Mouse (Mus musculus): ENCODE measurements around the gene Spryd3. TPM values are rescaled to one million over a fixed set of nuclear protein-coding genes. Genes with fewer than 3 reads are reported as not detected.

Spryd3 gene
- polyA plus RNA-seq, 1 experiment, result 43.1 TPM

- TF ChIP-seq CTCF (IDR thresholded peaks at IDR 0.05; ENCODE audit: borderline replicate concordance, control insufficient read depth, extremely low read depth, insufficient read depth, low read length, poor library complexity) (no peak), POLR2A (IDR thresholded peaks at IDR 0.05; ENCODE audit: control insufficient read depth, extremely low read depth, insufficient read depth, low read length, poor library complexity) (no peak)
- no peak for DNase-seq
- Histone ChIP-seq H3K4me1 (replicated peaks; ENCODE audit: control insufficient read depth, insufficient read depth, low read length) (no peaks in the 10 kb centered on the region), H3K4me3 (ENCODE audit: control insufficient read depth, insufficient read depth, low read length) (no peak overlapping the region), H3K27me3 (ENCODE audit: control insufficient read depth, insufficient read depth, low read length) (no peaks in the 10 kb centered on the region), H3K36me3 (ENCODE audit: control insufficient read depth, insufficient read depth, low read length) (peaks cover 42% of the 10 kb centered on the region), H3K27ac (ENCODE audit: control insufficient read depth, insufficient read depth, low read length) (no peak overlapping the region)
- WGBS, result 78% methylated on average over 2 of the region's 2 CpGs
Measured at GRCm38 (mm10) chr15:102126303-102126702, 9.7 kb downstream of the Spryd3 start.

DNA sequence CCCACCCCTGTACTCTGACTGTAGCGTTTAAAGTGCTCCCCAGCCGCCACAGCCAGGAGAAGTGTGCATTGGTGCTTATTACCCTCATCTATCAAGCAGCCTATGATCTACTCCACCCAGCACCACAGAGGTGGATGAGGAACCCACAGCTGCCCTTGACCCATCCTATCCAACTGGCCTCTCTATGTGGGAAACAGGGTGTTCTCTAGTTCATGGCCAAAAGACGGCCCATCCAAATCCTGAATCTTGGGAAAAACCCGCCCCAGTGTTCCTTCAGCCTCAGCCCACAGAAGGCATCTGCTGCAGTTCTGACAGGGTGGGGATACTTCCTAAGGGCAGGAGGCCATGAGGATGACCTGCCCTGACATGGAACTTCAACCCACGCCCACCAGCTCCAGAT is 15.5 kb downstream of the Spryd3 start:
- Histone ChIP-seq H3K27me3 (ENCODE audit: control insufficient read depth, insufficient read depth, low read length) (no peaks in the 10 kb centered on the region), H3K4me1 (replicated peaks; ENCODE audit: control insufficient read depth, insufficient read depth, low read length) (peaks cover 11% of the 10 kb centered on the region; the same call in 1 of the 2 replicates), H3K27ac (ENCODE audit: control insufficient read depth, insufficient read depth, low read length) (no peak overlapping the region), H3K4me3 (ENCODE audit: control insufficient read depth, insufficient read depth, low read length) (no peak overlapping the region), H3K36me3 (ENCODE audit: control insufficient read depth, insufficient read depth, low read length) (peaks cover 47% of the 10 kb centered on the region)
- 96% methylated on average over 5 of the region's 5 CpGs for WGBS
- TF ChIP-seq CTCF (IDR thresholded peaks at IDR 0.05; ENCODE audit: borderline replicate concordance, control insufficient read depth, extremely low read depth, insufficient read depth, low read length, poor library complexity) (no peak), POLR2A (IDR thresholded peaks at IDR 0.05; ENCODE audit: control insufficient read depth, extremely low read depth, insufficient read depth, low read length, poor library complexity) (no peak)
- no peak for DNase-seq

GRCm38 (mm10) chr15:102119831-102120170 is 16.2 kb downstream of the Spryd3 start:
- H3K27ac ChIP-seq (ENCODE audit: control insufficient read depth, insufficient read depth, low read length), result no peak overlapping the region
- H3K4me3 ChIP-seq (ENCODE audit: control insufficient read depth, insufficient read depth, low read length), result no peak overlapping the region
- peaks cover 42% of the 10 kb centered on the region for H3K36me3 ChIP-seq (ENCODE audit: control insufficient read depth, insufficient read depth, low read length)
- no peaks in the 10 kb centered on the region for H3K27me3 ChIP-seq (ENCODE audit: control insufficient read depth, insufficient read depth, low read length)
- no peak for DNase-seq
- WGBS, result 98% methylated on average over 2 of the region's 2 CpGs
- H3K4me1 ChIP-seq (replicated peaks; ENCODE audit: control insufficient read depth, insufficient read depth, low read length), result peaks cover 11% of the 10 kb centered on the region; the same call in 1 of the 2 replicates
- TF ChIP-seq CTCF (IDR thresholded peaks at IDR 0.05; ENCODE audit: borderline replicate concordance, control insufficient read depth, extremely low read depth, insufficient read depth, low read length, poor library complexity), result no peak
- no peak for TF ChIP-seq POLR2A (IDR thresholded peaks at IDR 0.05; ENCODE audit: control insufficient read depth, extremely low read depth, insufficient read depth, low read length, poor library complexity)

DNA sequence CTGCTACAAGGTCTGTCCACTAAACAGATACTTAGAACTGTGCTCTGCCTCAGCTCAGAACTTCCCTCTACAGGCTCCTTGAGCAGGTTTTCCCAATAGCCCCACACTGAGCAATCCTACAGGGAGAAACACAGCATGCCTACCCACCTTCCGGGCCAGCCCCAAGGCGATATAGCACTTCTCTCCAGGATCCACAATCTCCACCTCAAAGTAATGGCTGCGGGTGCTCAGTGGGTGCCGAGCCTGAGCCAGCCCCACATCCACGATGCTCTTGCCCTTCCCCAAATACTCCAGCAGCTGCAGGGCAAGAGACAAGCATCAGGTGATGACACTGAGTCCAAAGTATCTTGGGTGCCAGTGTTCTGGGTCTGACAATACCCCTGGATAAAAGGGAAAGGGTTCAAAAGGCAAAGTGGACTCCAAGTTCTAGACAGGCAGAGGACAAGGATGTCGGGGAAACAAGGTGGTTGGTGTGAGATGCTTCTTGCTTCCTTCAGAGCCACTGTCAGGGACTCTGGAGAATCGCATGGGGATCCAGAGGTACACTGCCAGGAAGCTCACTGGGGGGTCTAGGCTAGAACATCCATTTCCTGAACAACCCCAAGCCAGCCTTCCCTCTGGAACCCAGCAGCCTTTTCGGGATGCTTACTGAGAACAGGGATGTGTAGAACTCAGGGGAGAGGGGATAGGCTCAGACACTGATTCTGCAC is 16.8 kb downstream of the Spryd3 start:
- H3K27me3 ChIP-seq (ENCODE audit: control insufficient read depth, insufficient read depth, low read length), result no peaks in the 10 kb centered on the region
- no peak for DNase-seq
- peaks cover 37% of the 10 kb centered on the region for H3K36me3 ChIP-seq (ENCODE audit: control insufficient read depth, insufficient read depth, low read length)
- 97% methylated on average over 8 of the region's 8 CpGs for WGBS
- H3K27ac ChIP-seq (ENCODE audit: control insufficient read depth, insufficient read depth, low read length), result no peak overlapping the region
- H3K4me3 ChIP-seq (ENCODE audit: control insufficient read depth, insufficient read depth, low read length), result no peak overlapping the region
- H3K4me1 ChIP-seq (replicated peaks; ENCODE audit: control insufficient read depth, insufficient read depth, low read length), result peaks cover 11% of the 10 kb centered on the region; the same call in 1 of the 2 replicates
- no peak for TF ChIP-seq POLR2A (IDR thresholded peaks at IDR 0.05; ENCODE audit: control insufficient read depth, extremely low read depth, insufficient read depth, low read length, poor library complexity)
- no peak for TF ChIP-seq CTCF (IDR thresholded peaks at IDR 0.05; ENCODE audit: borderline replicate concordance, control insufficient read depth, extremely low read depth, insufficient read depth, low read length, poor library complexity)

GRCm38 (mm10) chr15:102118591-102118990 is 17.4 kb downstream of the Spryd3 start:
- H3K36me3 ChIP-seq (ENCODE audit: control insufficient read depth, insufficient read depth, low read length), result peaks cover 37% of the 10 kb centered on the region
- H3K27me3 ChIP-seq (ENCODE audit: control insufficient read depth, insufficient read depth, low read length), result no peaks in the 10 kb centered on the region
- no peak for TF ChIP-seq CTCF (IDR thresholded peaks at IDR 0.05; ENCODE audit: borderline replicate concordance, control insufficient read depth, extremely low read depth, insufficient read depth, low read length, poor library complexity)
- TF ChIP-seq POLR2A (IDR thresholded peaks at IDR 0.05; ENCODE audit: control insufficient read depth, extremely low read depth, insufficient read depth, low read length, poor library complexity), result no peak
- H3K27ac ChIP-seq (ENCODE audit: control insufficient read depth, insufficient read depth, low read length), result no peak overlapping the region
- DNase-seq, result no peak
- H3K4me3 ChIP-seq (ENCODE audit: control insufficient read depth, insufficient read depth, low read length), result no peak overlapping the region
- peaks cover 11% of the 10 kb centered on the region; the same call in 1 of the 2 replicates for H3K4me1 ChIP-seq (replicated peaks; ENCODE audit: control insufficient read depth, insufficient read depth, low read length)
- 99% methylated on average over 4 of the region's 4 CpGs for WGBS

DNA sequence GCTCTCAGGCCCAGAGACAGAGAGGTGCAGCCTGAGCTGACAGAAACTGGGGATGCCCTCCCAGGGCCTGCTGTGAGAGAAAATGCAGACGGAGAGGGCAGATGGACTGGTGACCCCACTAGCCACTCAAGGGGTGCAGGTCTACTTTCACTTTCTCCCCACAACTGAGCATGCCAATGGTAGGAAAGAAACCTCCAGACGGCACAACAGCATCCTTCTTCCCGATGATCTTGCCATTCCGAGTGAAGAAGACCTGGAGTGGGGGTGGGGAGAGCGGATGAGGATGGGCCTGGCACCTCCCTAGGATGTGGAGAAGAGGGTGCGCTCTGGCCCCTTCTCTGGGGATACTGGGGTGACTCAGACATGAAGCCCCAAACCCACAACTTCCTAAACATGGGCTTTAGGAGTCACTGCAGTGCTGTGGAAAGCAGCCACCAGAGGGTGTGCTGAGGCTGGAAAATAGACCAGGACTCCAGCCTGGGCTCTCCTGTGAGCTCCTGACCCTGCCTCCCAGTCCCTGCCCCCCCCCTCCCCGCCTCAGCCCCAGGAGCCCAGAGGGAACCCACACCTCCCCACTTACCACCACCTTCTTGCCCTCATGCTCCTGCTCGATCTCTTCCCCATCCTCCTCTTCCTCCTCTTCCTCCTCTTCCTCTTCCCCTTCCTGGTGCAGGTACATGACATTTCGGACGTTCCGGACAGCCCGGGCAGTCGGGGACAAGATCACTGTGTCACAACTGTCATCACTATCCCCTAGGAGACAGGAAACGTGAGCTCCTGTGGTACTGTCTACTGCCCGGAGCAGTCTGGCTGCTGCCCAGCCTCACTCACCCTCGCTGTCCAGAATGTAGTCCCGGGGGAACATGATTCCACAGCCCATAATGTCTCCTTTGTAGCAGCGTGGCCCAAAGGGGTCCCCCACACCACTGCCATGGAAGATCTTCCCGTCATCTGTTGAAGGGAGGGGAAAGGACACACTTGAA is 18.3 kb downstream of the Spryd3 start:
- H3K27ac ChIP-seq (ENCODE audit: control insufficient read depth, insufficient read depth, low read length), result no peak overlapping the region
- H3K36me3 ChIP-seq (ENCODE audit: control insufficient read depth, insufficient read depth, low read length), result peaks cover 37% of the 10 kb centered on the region
- peaks cover 11% of the 10 kb centered on the region; the same call in 1 of the 2 replicates for H3K4me1 ChIP-seq (replicated peaks; ENCODE audit: control insufficient read depth, insufficient read depth, low read length)
- H3K4me3 ChIP-seq (ENCODE audit: control insufficient read depth, insufficient read depth, low read length), result no peak overlapping the region
- DNase-seq, result no peak
- TF ChIP-seq CTCF (IDR thresholded peaks at IDR 0.05; ENCODE audit: borderline replicate concordance, control insufficient read depth, extremely low read depth, insufficient read depth, low read length, poor library complexity) (no peak), POLR2A (IDR thresholded peaks at IDR 0.05; ENCODE audit: control insufficient read depth, extremely low read depth, insufficient read depth, low read length, poor library complexity) (no peak)
- H3K27me3 ChIP-seq (ENCODE audit: control insufficient read depth, insufficient read depth, low read length), result no peaks in the 10 kb centered on the region
- WGBS, result 89% methylated on average over 18 of the region's 19 CpGs

Data from thymus, adult 2 months (tissue).